Mouse (Mus musculus) midbrain, postnatal 0 days (tissue): ENCODE measurements around the gene Cfd. TPM values are rescaled to one million over a fixed set of nuclear protein-coding genes. Genes with fewer than 3 reads are reported as not detected.
A peak's percentile ranks its signal among the peaks of the same experiment; 100 is the strongest.

Experiments used
- ATAC-seq: fragments of 200-750 bp; cut with Nextera tagmentation; 2 replicates; pipeline ENCODE4 v1.8.0; 2017; ENCODE audit warnings: moderate number of reproducible peaks, mild to moderate bottlenecking, moderate TSS enrichment, moderate library complexity; ENCODE audit not compliant: low FRiP score
- DNase-seq: peaks from one replicate; pipeline ENCODE4 v3.0.0-alpha.2; 2015; ENCODE audit warnings: low spot score
- H3K27ac ChIP-seq: fragments of 300-500 bp; sonication (generic); 2 replicates; pipeline ENCODE4 v1.5.1; 2014; ENCODE audit warnings: low read depth, mild to moderate bottlenecking, low read length, mixed read lengths
- H3K27me3 ChIP-seq: fragments of 300-500 bp; sonication (generic); 2 replicates; pipeline ENCODE4 v1.6.1; 2014; ENCODE audit warnings: low read length, control low read depth, mixed read lengths; ENCODE audit not compliant: insufficient read depth
- H3K36me3 ChIP-seq: fragments of 300-500 bp; sonication (generic); 2 replicates; pipeline ENCODE4 v1.6.1; 2014; ENCODE audit warnings: low read length, control low read depth, mixed read lengths; ENCODE audit not compliant: insufficient read depth
- H3K4me1 ChIP-seq: fragments of 300-500 bp; sonication (generic); 2 replicates; pipeline ENCODE4 v1.6.1; 2014; ENCODE audit warnings: mild to moderate bottlenecking, control low read depth, antibody characterized with exemption, low read length, mixed read lengths; ENCODE audit not compliant: insufficient read depth
- H3K4me2 ChIP-seq: fragments of 300-500 bp; sonication (generic); 2 replicates; pipeline ENCODE4 v1.6.1; 2014; ENCODE audit warnings: low read depth, mild to moderate bottlenecking, low read length, mixed read lengths; ENCODE audit not compliant: poor library complexity, severe bottlenecking
- H3K4me3 ChIP-seq: fragments of 300-500 bp; sonication (generic); 2 replicates; pipeline ENCODE4 v1.5.1; 2014; ENCODE audit warnings: low read depth, mild to moderate bottlenecking, low read length, moderate library complexity
- H3K9ac ChIP-seq: fragments of 300-500 bp; sonication (generic); replicated peaks from 2 replicates; pipeline ENCODE4 v1.6.1; 2014; ENCODE audit warnings: mild to moderate bottlenecking, low read length, moderate library complexity, mixed read lengths; ENCODE audit not compliant: poor library complexity, severe bottlenecking
- H3K9me3 ChIP-seq: fragments of 300-500 bp; sonication (generic); 2 replicates; pipeline ENCODE4 v1.6.1; 2016; ENCODE audit warnings: low read length, control low read depth
- CTCF ChIP-seq: IDR thresholded peaks from 2 replicates; pipeline ENCODE4 v1.5.1; 2016; ENCODE audit warnings: antibody characterized with exemption, mild to moderate bottlenecking
- WGBS: fragments of 180-500 bp; shearing (Covaris S2); extraction: QIAGEN DNeasy Blood & Tissue Kit; methylation state at CpG from one replicate; pipeline ENCODE4 v1.1.7; 2014; 5-methylcytosine and 5-hydroxymethylcytosine counted together
- polyA plus RNA-seq: library from polyadenylated mRNA; unstranded; fragments of >200 nt; fragmentation: Nextera tagmentation; extraction: Ambion mirVana; gene quantifications from 2 replicates; pipeline ENCODE4 v1.2.1, GENCODE M21; 2015
- total RNA-seq: library from RNA; depleted of rRNA; stranded (reverse); fragments of >200 nt; gene quantifications from 2 replicates; pipeline ENCODE4 v1.2.3, GENCODE M21; 2014

Cfd gene
- total and polyA plus RNA-seq, 2 experiments from 2014 or later, result not detected

DNA sequence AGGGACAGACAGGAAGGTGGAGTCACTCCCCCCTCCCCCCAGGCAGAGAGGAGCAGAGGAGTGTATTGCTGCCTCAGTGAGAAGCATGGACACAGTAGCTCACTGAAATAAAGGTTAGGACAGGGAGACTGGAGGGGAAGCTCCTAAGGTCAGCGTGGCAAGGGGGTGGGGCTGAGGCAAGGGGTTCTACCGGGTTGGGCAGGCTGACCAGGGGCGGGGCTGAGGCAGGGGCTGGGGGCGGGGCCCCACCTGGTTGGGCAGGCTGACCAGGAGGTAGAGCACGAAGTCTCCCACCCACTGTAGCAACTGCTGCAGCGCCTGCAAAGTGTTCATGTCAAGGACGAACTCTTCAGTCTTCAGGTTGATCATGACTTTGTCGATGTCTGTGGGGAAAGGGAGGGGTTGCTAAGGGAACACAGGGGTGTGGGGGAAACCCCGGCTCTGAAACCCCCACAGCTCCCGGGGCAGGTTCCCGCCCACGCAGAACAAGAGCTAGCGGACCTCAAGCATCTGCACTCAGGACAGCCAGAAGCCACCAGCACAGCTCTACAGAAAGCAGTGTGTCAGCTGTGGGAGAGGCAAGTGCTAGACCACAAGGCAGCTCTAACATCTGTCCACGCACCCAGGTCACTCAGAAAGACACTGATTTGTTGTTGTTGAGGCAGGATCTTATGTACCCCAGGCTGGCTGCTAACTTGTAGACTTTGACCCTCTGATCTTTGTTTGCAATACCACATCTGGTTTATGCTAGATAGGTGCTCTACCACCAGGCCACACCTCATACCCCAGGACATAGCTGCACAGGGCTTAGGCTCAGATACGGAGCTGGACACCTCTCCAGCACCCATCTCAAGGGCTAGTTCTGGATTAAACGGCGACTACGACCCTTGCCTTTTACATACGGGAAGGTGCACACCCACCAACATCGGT is 6.9 kb downstream of the Cfd start:
- Histone ChIP-seq H3K9me3 (no peaks in the 10 kb centered on the region), H3K4me3 (no peak overlapping the region), H3K4me1 (no peaks in the 10 kb centered on the region), H3K36me3 (peaks cover 35% of the 10 kb centered on the region), H3K27me3 (no peaks in the 10 kb centered on the region), H3K4me2 (no peak overlapping the region), H3K27ac (no peak overlapping the region), H3K9ac (no peak overlapping the region)
- TF ChIP-seq CTCF, result no peak
- no peak for ATAC-seq
- no peak for DNase-seq
- WGBS, result 56% methylated on average over 20 of the region's 20 CpGs

DNA sequence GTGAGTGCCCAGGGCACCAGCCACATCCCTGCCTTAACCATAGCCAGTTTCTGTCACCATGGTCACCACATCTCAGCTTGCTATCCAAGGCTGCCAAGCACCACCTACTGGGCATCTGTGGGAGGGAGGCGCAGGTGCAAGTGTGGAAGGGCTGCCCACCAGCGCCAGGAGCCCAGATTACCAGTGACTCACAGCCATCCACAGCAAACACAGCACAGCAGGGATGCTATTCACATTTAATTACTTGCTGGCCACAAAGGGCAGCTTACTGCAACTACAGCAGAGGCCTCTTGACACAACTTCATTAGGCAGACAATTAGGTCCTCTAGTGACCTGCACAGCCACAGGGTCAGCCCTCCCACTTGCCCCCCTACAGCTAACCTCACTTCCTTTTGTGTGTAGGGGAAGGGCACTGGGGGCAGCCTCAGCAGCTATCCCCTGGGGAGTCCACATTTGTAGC is 10.3 kb downstream of the Cfd start:
- H3K4me2 ChIP-seq, result no peak overlapping the region
- H3K4me3 ChIP-seq, result no peak overlapping the region
- no peaks in the 10 kb centered on the region for H3K4me1 ChIP-seq
- ATAC-seq (peak; percentile 59; the same call in 1 of the 2 replicates), DNase-seq (peak; percentile 73)
- TF ChIP-seq CTCF, result peak; percentile 69
- no peaks in the 10 kb centered on the region for H3K9me3 ChIP-seq
- H3K27me3 ChIP-seq, result no peaks in the 10 kb centered on the region
- 0 out of 2 replicates have a peak overlapping the region, but pooled peaks have one; percentile 3 for H3K27ac ChIP-seq
- 15% methylated on average over 2 of the region's 2 CpGs for WGBS
- H3K9ac ChIP-seq, result 0 out of 2 replicates have a peak overlapping the region, but pooled peaks have one; percentile 13
- H3K36me3 ChIP-seq, result peaks cover 33% of the 10 kb centered on the region

DNA sequence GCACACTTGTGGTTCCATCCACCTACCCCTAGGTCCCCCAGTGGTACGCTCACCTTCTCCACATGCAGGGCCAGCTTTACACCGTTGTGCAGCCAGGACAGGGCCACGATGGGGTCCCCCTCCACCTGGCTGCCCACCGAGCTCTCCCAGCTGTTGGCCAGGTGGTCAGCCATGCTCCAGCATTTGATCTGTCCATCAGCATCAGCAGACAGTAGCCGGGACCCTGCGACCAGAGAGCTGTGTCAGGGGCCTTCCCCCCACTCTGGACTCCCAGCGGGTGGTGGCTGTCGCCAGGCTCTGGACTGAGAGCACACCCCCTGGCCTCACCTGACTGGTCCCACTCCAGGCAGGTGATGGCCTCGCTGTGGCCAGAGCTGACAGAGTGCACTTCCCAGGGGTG is 16.1 kb downstream of the Cfd start:
- no peak for ATAC-seq

DNA sequence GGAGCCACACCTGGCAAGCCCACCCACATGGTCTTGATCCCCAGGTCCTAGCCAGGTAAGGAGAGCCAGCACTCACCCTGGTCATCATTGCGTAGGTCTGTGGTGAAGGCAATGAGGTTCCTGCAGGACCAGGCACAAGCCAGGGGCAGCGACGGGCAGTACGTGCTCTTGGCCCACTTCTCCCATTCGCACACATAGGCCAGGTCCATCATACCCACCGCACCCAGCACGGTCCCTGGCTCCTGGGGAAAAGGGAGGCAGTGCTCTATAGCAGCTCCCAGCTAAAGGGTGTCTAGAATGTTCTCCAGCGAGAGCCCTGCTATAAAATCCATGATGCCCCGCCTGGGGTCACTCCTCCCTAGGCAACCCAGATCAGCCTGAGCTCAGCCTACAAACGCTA is 16.8 kb downstream of the Cfd start:
- no peak overlapping the region for H3K27ac ChIP-seq

More for the DNA sequence above, 16.1 kb downstream of the Cfd start:
- Histone ChIP-seq H3K27ac (no peak overlapping the region), H3K27me3 (no peaks in the 10 kb centered on the region), H3K4me1 (no peaks in the 10 kb centered on the region), H3K9ac (no peak overlapping the region), H3K36me3 (peaks cover 30% of the 10 kb centered on the region), H3K9me3 (no peaks in the 10 kb centered on the region), H3K4me3 (no peak overlapping the region), H3K4me2 (no peak overlapping the region)
- no peak for TF ChIP-seq CTCF
- DNase-seq, result no peak
- 94% methylated on average over 9 of the region's 9 CpGs for WGBS

DNA sequence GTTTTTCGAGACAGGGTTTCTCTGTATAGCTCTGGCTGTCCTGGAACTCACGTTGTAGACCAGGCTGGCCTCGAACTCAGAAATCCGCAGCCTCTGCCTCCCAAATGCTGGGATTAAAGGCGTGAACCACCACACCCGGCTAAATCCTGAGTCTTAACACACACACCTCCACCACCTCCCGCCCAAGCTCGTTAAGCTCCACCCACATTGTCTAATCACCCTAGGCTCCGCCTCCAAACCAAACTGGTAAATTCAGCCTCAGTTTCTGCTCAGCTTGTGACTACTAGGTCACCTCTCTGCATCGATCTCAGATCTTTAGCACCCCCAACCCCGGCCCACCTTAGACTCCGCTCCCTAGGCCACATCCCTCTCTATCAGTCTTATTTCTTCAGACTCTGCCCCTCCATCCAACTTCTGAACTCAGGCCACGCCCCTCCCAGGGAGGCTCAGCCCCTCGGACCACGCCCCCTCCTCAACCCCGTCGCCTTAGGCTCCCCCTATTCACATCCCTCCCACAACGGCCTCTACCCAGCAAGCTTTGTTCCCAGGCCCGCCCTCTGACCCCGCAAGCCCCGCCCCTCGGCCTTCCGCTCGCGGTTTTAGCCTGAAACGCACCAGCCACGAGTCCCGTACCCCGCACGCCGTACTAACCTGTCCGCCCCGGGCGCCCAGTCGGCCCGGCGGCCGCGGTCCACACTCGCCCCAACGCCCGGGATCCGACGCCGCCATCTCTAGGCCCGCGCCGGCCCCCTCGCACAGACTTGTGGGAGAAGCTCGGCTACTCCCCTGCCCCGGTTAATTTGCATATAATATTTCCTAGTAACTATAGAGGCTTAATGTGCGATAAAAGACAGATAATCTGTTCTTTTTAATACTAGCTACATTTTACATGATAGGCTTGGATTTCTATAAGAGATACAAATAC is 17.8 kb downstream of the Cfd start, which contains the start of gene Med16:
TSS of gene Med16 (minus strand) at position 757 of the 925 bp plus-strand sequence.
- H3K36me3 ChIP-seq, result peaks cover 28% of the 10 kb centered on the region
- peak within 1 kb of the TSS; percentile 87 for H3K27ac ChIP-seq
- peak within 1 kb of the TSS; percentile 47 for H3K4me3 ChIP-seq
- DNase-seq (peak; percentile 96), ATAC-seq (peak; percentile 90)
- peak within 1 kb of the TSS; percentile 52 for H3K4me2 ChIP-seq
- peak within 1 kb of the TSS; percentile 69 for H3K9ac ChIP-seq
- WGBS, result 2% methylated on average over 52 of the region's 52 CpGs
- H3K4me1 ChIP-seq, result no peaks in the 10 kb centered on the region
- H3K27me3 ChIP-seq, result no peaks in the 10 kb centered on the region
- TF ChIP-seq CTCF, result no peak
- no peaks in the 10 kb centered on the region for H3K9me3 ChIP-seq

More for the DNA sequence above, 16.8 kb downstream of the Cfd start:
- Histone ChIP-seq H3K4me2 (no peak overlapping the region), H3K4me3 (no peak overlapping the region), H3K9ac (no peak overlapping the region), H3K27me3 (no peaks in the 10 kb centered on the region), H3K9me3 (no peaks in the 10 kb centered on the region), H3K36me3 (peaks cover 35% of the 10 kb centered on the region), H3K4me1 (no peaks in the 10 kb centered on the region)
- DNase-seq, result no peak
- TF ChIP-seq CTCF, result no peak
- ATAC-seq, result no peak
- WGBS, result 95% methylated on average over 10 of the region's 10 CpGs
